Mouse (Mus musculus): ENCODE measurements around the gene Mr1. TPM values are rescaled to one million over a fixed set of nuclear protein-coding genes. Genes with fewer than 3 reads are reported as not detected.

Gene Mr1
- total RNA-seq, 2 experiments from 2014 or later = 2.2 to 3.3 TPM

Other genes with a start within 250 kb of the Mr1 start
- 10 to 100 TPM; 28.2 to 28.6 TPM for gene Ier5, start 47.2 kb downstream of the Mr1 start, total RNA-seq (2021)
- 100 to 1,000 TPM; 118 to 122 TPM for gene Stx6, start 11.9 kb upstream of the Mr1 start, total RNA-seq (2021)
- 10 to 100 TPM in 1 of 2 experiments, 1 to 10 TPM in 1; 8.1 to 11.6 TPM for gene BC034090, start 97.6 kb upstream of the Mr1 start, total RNA-seq (2021)

Data from layer of hippocampus, postnatal 25 days (tissue).